Mouse (Mus musculus) lung, embryonic 14.5 days (tissue): ENCODE data around the gene Ngfr. TPM values are rescaled to one million over a fixed set of nuclear protein-coding genes. Genes with fewer than 3 reads are reported as not detected.
"Not testable (repeated sequence)": the region's sequence is repeated elsewhere in the genome, so short reads cannot be mapped to it uniquely, and the experiment has no call there.

Experiments
- ATAC-seq: fragments of 200-750 bp; cut with Nextera tagmentation; 2 replicates; pipeline ENCODE4 v1.8.0; 2017; ENCODE audit warnings: mild to moderate bottlenecking, moderate TSS enrichment, moderate library complexity; ENCODE audit not compliant: insufficient read depth
- DNase-seq: peaks from one replicate; pipeline ENCODE4 v3.0.0-alpha.2; 2015
- H3K27ac ChIP-seq: fragments of 300-500 bp; sonication (generic); 2 replicates; pipeline ENCODE4 v1.5.1; 2014; ENCODE audit warnings: low read depth, mild to moderate bottlenecking, moderate library complexity
- H3K27me3 ChIP-seq: fragments of 300-500 bp; sonication (generic); 2 replicates; pipeline ENCODE4 v1.6.1; 2014; ENCODE audit warnings: low read length, control low read depth; ENCODE audit not compliant: insufficient read depth
- H3K36me3 ChIP-seq: fragments of 300-500 bp; sonication (generic); 2 replicates; pipeline ENCODE4 v1.6.1; 2014; ENCODE audit warnings: control low read depth; ENCODE audit not compliant: insufficient read depth
- H3K4me1 ChIP-seq: fragments of 300-500 bp; sonication (generic); 2 replicates; pipeline ENCODE4 v1.6.1; 2014; ENCODE audit warnings: antibody characterized with exemption, control low read depth; ENCODE audit not compliant: insufficient read depth
- H3K4me2 ChIP-seq: fragments of 300-500 bp; sonication (generic); 2 replicates; pipeline ENCODE4 v1.6.1; 2014; ENCODE audit warnings: mild to moderate bottlenecking
- H3K4me3 ChIP-seq: fragments of 300-500 bp; sonication (generic); 2 replicates; pipeline ENCODE4 v1.5.1; 2014; ENCODE audit warnings: low read depth, low read length
- H3K9ac ChIP-seq: fragments of 300-500 bp; sonication (generic); 2 replicates; pipeline ENCODE4 v1.6.1; 2014
- H3K9me3 ChIP-seq: fragments of 300-500 bp; sonication (generic); 2 replicates; pipeline ENCODE4 v1.6.1; 2016; ENCODE audit warnings: low read depth, low read length, control low read depth
- CTCF ChIP-seq: IDR thresholded peaks from 2 replicates; pipeline ENCODE4 v1.5.1; 2016; ENCODE audit warnings: antibody characterized with exemption, low read depth
- WGBS: fragments of 180-500 bp; shearing (Covaris S2); extraction: QIAGEN DNeasy Blood & Tissue Kit; methylation state at CpG from one replicate; pipeline ENCODE4 v1.1.7; 2014; 5-methylcytosine and 5-hydroxymethylcytosine counted together
- polyA plus RNA-seq: library from polyadenylated mRNA; unstranded; fragments of >200 nt; fragmentation: Nextera tagmentation; extraction: Ambion mirVana; gene quantifications from 2 replicates; pipeline ENCODE4 v1.2.1, GENCODE M21; 2014

The Ngfr gene
- polyA plus RNA-seq, 1 experiment from 2014 or later, result 5.9 TPM

GRCm38 (mm10) chr11:95610391-95610902 lies 22.9 kb upstream of the Ngfr start:
- 10% methylated on average over 15 of the region's 15 CpGs for WGBS
- H3K4me3 ChIP-seq, result peak overlapping the region; percentile 11
- peak overlapping the region; percentile 81 for H3K27ac ChIP-seq
- H3K9ac ChIP-seq, result no peak overlapping the region
- peaks cover 11% of the 10 kb centered on the region; the same call in 1 of the 2 replicates for H3K4me1 ChIP-seq
- TF ChIP-seq CTCF, result no peak
- peak; percentile 77 for ATAC-seq
- H3K4me2 ChIP-seq, result peak overlapping the region; percentile 51
- no peaks in the 10 kb centered on the region for H3K36me3 ChIP-seq
- peak; percentile 60 for DNase-seq
- no peaks in the 10 kb centered on the region for H3K9me3 ChIP-seq
- H3K27me3 ChIP-seq, result 0 out of 2 replicates have a peak, but pooled peaks cover 3% of the 10 kb centered on the region

GRCm38 (mm10) chr11:95609924-95610323 lies 22.4 kb upstream of the Ngfr start:
- no peaks in the 10 kb centered on the region for H3K9me3 ChIP-seq
- H3K36me3 ChIP-seq, result no peaks in the 10 kb centered on the region
- 44% methylated on average over 8 of the region's 8 CpGs for WGBS
- peak overlapping the region; percentile 11 for H3K4me3 ChIP-seq
- H3K27ac ChIP-seq, result peak overlapping the region; percentile 81; the same call in 1 of the 2 replicates
- no peak for TF ChIP-seq CTCF
- ATAC-seq (peak; percentile 29; the same call in 1 of the 2 replicates), DNase-seq (no peak)
- 0 out of 2 replicates have a peak, but pooled peaks cover 3% of the 10 kb centered on the region for H3K27me3 ChIP-seq
- H3K4me1 ChIP-seq, result peaks cover 11% of the 10 kb centered on the region; the same call in 1 of the 2 replicates
- H3K9ac ChIP-seq, result no peak overlapping the region
- H3K4me2 ChIP-seq, result peak overlapping the region; percentile 51

- ATAC-seq, H3K36me3 ChIP-seq, H3K9ac ChIP-seq, H3K27ac ChIP-seq, H3K4me2 ChIP-seq, H3K4me3 ChIP-seq, DNase-seq, H3K27me3 ChIP-seq, H3K9me3 ChIP-seq: not testable (repeated sequence)
- H3K4me1 ChIP-seq, result peaks cover 11% of the 10 kb centered on the region; the same call in 1 of the 2 replicates
- 93% methylated on average over 4 of the region's 5 CpGs for WGBS
Measured at GRCm38 (mm10) chr11:95607286-95607685, 19.8 kb upstream of the Ngfr start.

- ATAC-seq (no peak), DNase-seq (no peak)
- Histone ChIP-seq H3K9me3 (no peaks in the 10 kb centered on the region), H3K4me2 (no peak overlapping the region), H3K4me1 (peaks cover 10% of the 10 kb centered on the region), H3K27ac (no peak overlapping the region), H3K27me3 (peaks cover 32% of the 10 kb centered on the region; the same call in 1 of the 2 replicates), H3K36me3 (no peaks in the 10 kb centered on the region), H3K4me3 (no peak overlapping the region), H3K9ac (no peak overlapping the region)
- TF ChIP-seq CTCF, result no peak
- WGBS, result 25% methylated on average over 14 of the region's 14 CpGs
Measured at GRCm38 (mm10) chr11:95598214-95599062, 10.9 kb upstream of the Ngfr start.

GRCm38 (mm10) chr11:95597741-95598140 lies 10.2 kb upstream of the Ngfr start:
- no peak overlapping the region for H3K4me3 ChIP-seq
- H3K27ac ChIP-seq, result no peak overlapping the region
- no peak for TF ChIP-seq CTCF
- WGBS, result 47% methylated on average over 13 of the region's 13 CpGs
- H3K4me2 ChIP-seq, result no peak overlapping the region
- no peaks in the 10 kb centered on the region for H3K9me3 ChIP-seq
- H3K9ac ChIP-seq, result no peak overlapping the region
- no peak for ATAC-seq
- no peak for DNase-seq
- H3K4me1 ChIP-seq, result peaks cover 10% of the 10 kb centered on the region
- H3K36me3 ChIP-seq, result no peaks in the 10 kb centered on the region
- H3K27me3 ChIP-seq, result peaks cover 32% of the 10 kb centered on the region; the same call in 1 of the 2 replicates

GRCm38 (mm10) chr11:95596704-95597103 lies 9.2 kb upstream of the Ngfr start:
- H3K27me3 ChIP-seq, result peaks cover 32% of the 10 kb centered on the region; the same call in 1 of the 2 replicates
- DNase-seq, result peak; percentile 59

GRCm38 (mm10) chr11:95596150-95596515 lies 8.6 kb upstream of the Ngfr start:
- H3K4me3 ChIP-seq, result no peak overlapping the region
- ATAC-seq, result no peak
- H3K9ac ChIP-seq, result no peak overlapping the region
- H3K4me2 ChIP-seq, result no peak overlapping the region
- no peaks in the 10 kb centered on the region for H3K36me3 ChIP-seq
- TF ChIP-seq CTCF, result no peak
- 50% methylated on average over 5 of the region's 5 CpGs for whole genome bisulfite sequencing
- H3K27me3 ChIP-seq, result peaks cover 32% of the 10 kb centered on the region; the same call in 1 of the 2 replicates
- no peak for DNase-seq
- H3K4me1 ChIP-seq, result peaks cover 10% of the 10 kb centered on the region
- H3K27ac ChIP-seq, result no peak overlapping the region
- H3K9me3 ChIP-seq, result no peaks in the 10 kb centered on the region

More at GRCm38 (mm10) chr11:95596704-95597103, 9.2 kb upstream of the Ngfr start:
- ATAC-seq, result no peak
- H3K36me3 ChIP-seq, result no peaks in the 10 kb centered on the region
- no peak for TF ChIP-seq CTCF
- H3K9me3 ChIP-seq, result no peaks in the 10 kb centered on the region
- H3K9ac ChIP-seq, result no peak overlapping the region; the same call in 1 of the 2 replicates
- H3K27ac ChIP-seq, result no peak overlapping the region
- H3K4me1 ChIP-seq, result peaks cover 10% of the 10 kb centered on the region
- no peak overlapping the region for H3K4me2 ChIP-seq
- no peak overlapping the region for H3K4me3 ChIP-seq
- WGBS, result 43% methylated on average over 11 of the region's 11 CpGs
